Mouse (Mus musculus) megakaryocyte, adult 5-6 weeks (primary cell): ENCODE results near the gene Lipm. TPM values are rescaled to one million over a fixed set of nuclear protein-coding genes. Genes with fewer than 3 reads are reported as not detected.

ENCODE experiments used
- ATAC-seq: 2 replicates; pipeline ENCODE4 v1.8.0; 2016; ENCODE audit warnings: mild to moderate bottlenecking, inconsistent platforms; ENCODE audit not compliant: poor library complexity, severe bottlenecking
- total RNA-seq, 2 experiments: library from RNA; stranded (forward) in 1 of 2; stranded (reverse) in 1 of 2; fragments of 153-499, 151-499 nt in 1 of 2; fragments of 221-1000, 200-1000 nt in 1 of 2; gene quantifications; 2 replicates each; pipeline versions ENCODE4 v1.2.3 to v1.2.4; 2015 to 2017

Gene Lipm
- not detected in 2 replicates for total RNA-seq (2015)
- not detected in 2 replicates for total RNA-seq (2017)

GRCm38 (mm10) chr19:34100633-34101032, at the start of gene Lipm:
Gene Lipm (plus strand): TSS chr19:34100933.
- ATAC-seq, result no peak

GRCm38 (mm10) chr19:34051502-34051901, 49.2 kb upstream of the Lipm start:
- ATAC-seq, result no peak

GRCm38 (mm10) chr19:34063547-34063946, 37.2 kb upstream of the Lipm start:
- ATAC-seq, result no peak

- no peak for ATAC-seq
These were observed 36.7 kb upstream of the Lipm start for GRCm38 (mm10) chr19:34064059-34064458.

- ATAC-seq, result peak; percentile 88
These were observed 33.8 kb upstream of the Lipm start, which contains the start of gene Lipn for GRCm38 (mm10) chr19:34066779-34067472. Gene Lipn (plus strand): TSS chr19:34067358.

- ATAC-seq, result no peak
These were observed 26.5 kb upstream of the Lipm start for GRCm38 (mm10) chr19:34074239-34074638.

- no peak for ATAC-seq
These were observed 22.6 kb upstream of the Lipm start for GRCm38 (mm10) chr19:34078130-34078529.

- no peak for ATAC-seq
These were observed 11.6 kb upstream of the Lipm start for GRCm38 (mm10) chr19:34089011-34089680.

GRCm38 (mm10) chr19:34095381-34095780, 5.4 kb upstream of the Lipm start:
- no peak for ATAC-seq

GRCm38 (mm10) chr19:34096228-34096627, 4.5 kb upstream of the Lipm start:
- no peak for ATAC-seq

- ATAC-seq, result no peak
These were observed 1.2 kb downstream of the Lipm start for GRCm38 (mm10) chr19:34101888-34102287.

- ATAC-seq, result no peak
These were observed 4.1 kb downstream of the Lipm start for GRCm38 (mm10) chr19:34104841-34105240.

- no peak for ATAC-seq
These were observed 18.4 kb downstream of the Lipm start for GRCm38 (mm10) chr19:34119102-34119501.

GRCm38 (mm10) chr19:34119653-34120052, 18.9 kb downstream of the Lipm start:
- ATAC-seq, result no peak

GRCm38 (mm10) chr19:34120107-34120731, 19.5 kb downstream of the Lipm start:
- no peak for ATAC-seq

- no peak for ATAC-seq
These were observed 38.1 kb downstream of the Lipm start for GRCm38 (mm10) chr19:34138720-34139430.

GRCm38 (mm10) chr19:34139431-34140046, 38.8 kb downstream of the Lipm start:
- ATAC-seq, result no peak

- peak; percentile 82 for ATAC-seq
These were observed 47.7 kb downstream of the Lipm start for GRCm38 (mm10) chr19:34148421-34148820.

GRCm38 (mm10) chr19:34151909-34152308, 51.2 kb downstream of the Lipm start:
- ATAC-seq, result peak; percentile 82

GRCm38 (mm10) chr19:34153263-34154144, 52.8 kb downstream of the Lipm start:
- no peak for ATAC-seq
